Comparison of ENCODE assay signal across 17 mouse cellular contexts in genomic region chr12:51024057-51024743, GRCm38 (mm10).
DNase-seq lines count a peak whose midpoint lies in the region; ATAC-seq lines count a peak whose summit lies in the region.
"Had no signal": no experiment of that assay in that cellular context is flagged by ENCODE, and none has a peak within 500 bp of the region (broad histone marks: within the 10 kb centered on the region; RNA-seq: fewer than 3 reads in every experiment).

No protein-coding gene starts in this region.

- H3K9me3 ChIP-seq in kidney, embryonic 16.5 days (ENCODE audit: low read length), result no peaks in the 10 kb centered on the region
- no peaks in the 10 kb centered on the region for H3K9me3 ChIP-seq in embryonic facial prominence, embryonic 13.5 days
- no peaks in the 10 kb centered on the region for H3K9me3 ChIP-seq in forebrain, embryonic 16.5 days (ENCODE audit: control insufficient read depth, low read length)
- H3K9me3 ChIP-seq in midbrain, embryonic 14.5 days (ENCODE audit: control insufficient read depth, low read length), result no peaks in the 10 kb centered on the region
- H3K9me3 ChIP-seq: liver, embryonic 13.5 days had no signal

- ATAC-seq in kidney, embryonic 16.5 days (ENCODE audit: low FRiP score, low TSS enrichment), result peak; percentile 69; the same call in 1 of the 2 replicates
- peak; percentile 78; the same call in 1 of the 2 replicates for ATAC-seq in embryonic facial prominence, embryonic 13.5 days (ENCODE audit: insufficient number of reproducible peaks, insufficient read depth, low FRiP score, low TSS enrichment, low read depth)
- peak; percentile 24; the same call in 1 of the 2 replicates for ATAC-seq in forebrain, embryonic 16.5 days
- peak; percentile 62; the same call in 1 of the 2 replicates for ATAC-seq in midbrain, embryonic 14.5 days (ENCODE audit: low FRiP score, low TSS enrichment)
- no peak for ATAC-seq in cerebellum, adult (ENCODE audit: insufficient number of reproducible peaks, low FRiP score, low TSS enrichment)
- ATAC-seq: Patski had no signal

- 87% methylated on average over 3 of the region's 3 CpGs for WGBS in kidney, embryonic 16.5 days
- WGBS in embryonic facial prominence, embryonic 13.5 days, result 84% methylated on average over 3 of the region's 3 CpGs
- WGBS in forebrain, embryonic 16.5 days, result 94% methylated on average over 3 of the region's 3 CpGs
- 92% methylated on average over 3 of the region's 3 CpGs for WGBS in midbrain, embryonic 14.5 days

- no peaks in the 10 kb centered on the region for H3K36me3 ChIP-seq in kidney, embryonic 16.5 days (ENCODE audit: insufficient read depth, low read length)
- no peaks in the 10 kb centered on the region for H3K36me3 ChIP-seq in embryonic facial prominence, embryonic 13.5 days
- H3K36me3 ChIP-seq in forebrain, embryonic 16.5 days (ENCODE audit: control insufficient read depth, insufficient read depth), result no peaks in the 10 kb centered on the region
- H3K36me3 ChIP-seq in midbrain, embryonic 14.5 days (ENCODE audit: control insufficient read depth, insufficient read depth, low read length), result no peaks in the 10 kb centered on the region
- H3K36me3 ChIP-seq: liver, embryonic 13.5 days had no signal

- no peak overlapping the region for H3K4me2 ChIP-seq in kidney, embryonic 16.5 days (replicated peaks; ENCODE audit: low read depth, low read length)
- H3K4me2 ChIP-seq in embryonic facial prominence, embryonic 13.5 days, result no peak overlapping the region
- H3K4me2 ChIP-seq in forebrain, embryonic 16.5 days (ENCODE audit: low read length), result no peak overlapping the region
- no peak overlapping the region for H3K4me2 ChIP-seq in midbrain, embryonic 14.5 days (ENCODE audit: low read length)
- H3K4me2 ChIP-seq: liver, embryonic 13.5 days had no signal

- no peak overlapping the region for H3K27ac ChIP-seq in kidney, embryonic 16.5 days (ENCODE audit: low read length)
- H3K27ac ChIP-seq in embryonic facial prominence, embryonic 13.5 days, result no peak overlapping the region
- no peak overlapping the region for H3K27ac ChIP-seq in forebrain, embryonic 16.5 days (ENCODE audit: low read length)
- no peak overlapping the region for H3K27ac ChIP-seq in midbrain, embryonic 14.5 days (replicated peaks; ENCODE audit: low read depth, low read length)
- H3K27ac ChIP-seq: liver, embryonic 13.5 days had no signal

- H3K4me1 ChIP-seq in kidney, embryonic 16.5 days (ENCODE audit: insufficient read depth, low read length), result no peaks in the 10 kb centered on the region
- H3K4me1 ChIP-seq in embryonic facial prominence, embryonic 13.5 days, result no peaks in the 10 kb centered on the region; the same call in 1 of the 2 replicates
- peaks cover 6% of the 10 kb centered on the region for H3K4me1 ChIP-seq in forebrain, embryonic 16.5 days (replicated peaks; ENCODE audit: control insufficient read depth, insufficient read depth, low read length)
- H3K4me1 ChIP-seq in midbrain, embryonic 14.5 days (ENCODE audit: control insufficient read depth, insufficient read depth, low read length), result peaks cover 8% of the 10 kb centered on the region; the same call in 1 of the 2 replicates
- H3K4me1 ChIP-seq: liver, embryonic 13.5 days had no signal

- no peak overlapping the region for H3K4me3 ChIP-seq in kidney, embryonic 16.5 days (ENCODE audit: low read length)
- no peak overlapping the region for H3K4me3 ChIP-seq in embryonic facial prominence, embryonic 13.5 days
- no peak overlapping the region for H3K4me3 ChIP-seq in forebrain, embryonic 16.5 days (replicated peaks; ENCODE audit: low read length)
- no peak overlapping the region for H3K4me3 ChIP-seq in midbrain, embryonic 14.5 days (replicated peaks; ENCODE audit: low read depth, low read length)
- H3K4me3 ChIP-seq: erythroblast, embryonic 14.5 days; liver, embryonic 13.5 days had no signal

- no peak overlapping the region for H3K9ac ChIP-seq in kidney, embryonic 16.5 days (replicated peaks; ENCODE audit: low read length)
- H3K9ac ChIP-seq in embryonic facial prominence, embryonic 13.5 days, result no peak overlapping the region
- H3K9ac ChIP-seq in forebrain, embryonic 16.5 days (replicated peaks; ENCODE audit: low read depth, low read length), result no peak overlapping the region
- no peak overlapping the region for H3K9ac ChIP-seq in midbrain, embryonic 14.5 days (replicated peaks; ENCODE audit: low read length)
- H3K9ac ChIP-seq: liver, embryonic 13.5 days had no signal

- no peak for DNase-seq in kidney, postnatal 4 days
- DNase-seq in midbrain, embryonic 14.5 days, result no peak
- DNase-seq in cerebellum, adult 11-12 months, result no peak
- no peak for DNase-seq in cerebellum, adult 18-20 months
- DNase-seq: adrenal gland, adult 2 months; cerebellum, postnatal 36 days; gastrocnemius, postnatal 36 days; heart, postnatal 36 days; kidney, adult 9 months; liver, embryonic 13.5 days had no signal

- no peaks in the 10 kb centered on the region for H3K27me3 ChIP-seq in kidney, embryonic 16.5 days (ENCODE audit: insufficient read depth, low read length)
- H3K27me3 ChIP-seq in embryonic facial prominence, embryonic 13.5 days, result peaks cover 9% of the 10 kb centered on the region; the same call in 1 of the 2 replicates
- H3K27me3 ChIP-seq in forebrain, embryonic 16.5 days (replicated peaks; ENCODE audit: control insufficient read depth, insufficient read depth, low read length), result no peaks in the 10 kb centered on the region
- 0 out of 2 replicates have a peak, but pooled peaks cover 7% of the 10 kb centered on the region for H3K27me3 ChIP-seq in midbrain, embryonic 14.5 days (ENCODE audit: control insufficient read depth, insufficient read depth, low read length)
- H3K27me3 ChIP-seq: CH12.LX; liver, embryonic 13.5 days had no signal
